Mouse (Mus musculus) cerebellum, adult 2 months (tissue): ENCODE measurements around the gene Aqp12. TPM values are rescaled to one million over a fixed set of nuclear protein-coding genes. Genes with fewer than 3 reads are reported as not detected.

Experiments
- DNase-seq, 2 experiments: peaks; one replicate each; pipeline ENCODE4 v3.0.0; 2021
- H3K27ac ChIP-seq: fragments of 200-500 bp; 2 replicates; pipeline ENCODE4 v1.5.1; 2012; ENCODE audit warnings: low read length, control low read depth, inconsistent platforms; ENCODE audit not compliant: insufficient read depth
- H3K27me3 ChIP-seq: fragments of 200-500 bp; 2 replicates; pipeline ENCODE4 v1.6.1; 2012; ENCODE audit warnings: inconsistent platforms, mild to moderate bottlenecking, low read length, moderate library complexity; ENCODE audit not compliant: control insufficient read depth, insufficient read depth
- H3K4me1 ChIP-seq: fragments of 200-500 bp; 2 replicates; pipeline ENCODE4 v1.6.1; 2011; ENCODE audit warnings: low read length; ENCODE audit not compliant: control insufficient read depth, insufficient read depth
- H3K4me3 ChIP-seq: fragments of 200-500 bp; replicated peaks from 2 replicates; pipeline ENCODE3; 2011; ENCODE audit warnings: mild to moderate bottlenecking, low read depth, low read length, control low read depth; ENCODE audit not compliant: insufficient read depth
- CTCF ChIP-seq: fragments of 200-500 bp; IDR thresholded peaks from 2 replicates; pipeline ENCODE4 v1.5.1; 2011; ENCODE audit warnings: low read depth, mild to moderate bottlenecking, control low read depth, low read length, moderate library complexity, borderline replicate concordance; ENCODE audit not compliant: insufficient read depth
- POLR2A ChIP-seq: fragments of 200-500 bp; IDR thresholded peaks from 2 replicates; pipeline ENCODE4 v1.6.1; 2011; ENCODE audit warnings: low read length, control low read depth, borderline replicate concordance; ENCODE audit not compliant: insufficient read depth
- WGBS: fragments of 180-500 bp; shearing (Covaris S2); methylation state at CpG from one replicate; pipeline ENCODE4 v1.1.7; 2018; 5-methylcytosine and 5-hydroxymethylcytosine counted together
- polyA plus RNA-seq: library from polyadenylated mRNA; depleted of rRNA; stranded (reverse); fragments of >200 nt; gene quantifications from 2 replicates; pipeline ENCODE4 v1.2.3, GENCODE M21; 2012; rRNA removed

The Aqp12 gene
- polyA plus RNA-seq, 1 experiment: not detected

- Histone ChIP-seq H3K27ac (no peak overlapping the region), H3K27me3 (no peaks in the 10 kb centered on the region), H3K4me3 (no peak overlapping the region), H3K4me1 (peaks cover 40% of the 10 kb centered on the region)
- peak; percentile 71 to 86 for DNase-seq
- 11% methylated on average over 3 of the region's 3 CpGs for WGBS
- TF ChIP-seq POLR2A (no peak), CTCF (no peak)
Measured at GRCm38 (mm10) chr1:93050071-93050470, 43.9 kb downstream of the Aqp12 start.

DNA sequence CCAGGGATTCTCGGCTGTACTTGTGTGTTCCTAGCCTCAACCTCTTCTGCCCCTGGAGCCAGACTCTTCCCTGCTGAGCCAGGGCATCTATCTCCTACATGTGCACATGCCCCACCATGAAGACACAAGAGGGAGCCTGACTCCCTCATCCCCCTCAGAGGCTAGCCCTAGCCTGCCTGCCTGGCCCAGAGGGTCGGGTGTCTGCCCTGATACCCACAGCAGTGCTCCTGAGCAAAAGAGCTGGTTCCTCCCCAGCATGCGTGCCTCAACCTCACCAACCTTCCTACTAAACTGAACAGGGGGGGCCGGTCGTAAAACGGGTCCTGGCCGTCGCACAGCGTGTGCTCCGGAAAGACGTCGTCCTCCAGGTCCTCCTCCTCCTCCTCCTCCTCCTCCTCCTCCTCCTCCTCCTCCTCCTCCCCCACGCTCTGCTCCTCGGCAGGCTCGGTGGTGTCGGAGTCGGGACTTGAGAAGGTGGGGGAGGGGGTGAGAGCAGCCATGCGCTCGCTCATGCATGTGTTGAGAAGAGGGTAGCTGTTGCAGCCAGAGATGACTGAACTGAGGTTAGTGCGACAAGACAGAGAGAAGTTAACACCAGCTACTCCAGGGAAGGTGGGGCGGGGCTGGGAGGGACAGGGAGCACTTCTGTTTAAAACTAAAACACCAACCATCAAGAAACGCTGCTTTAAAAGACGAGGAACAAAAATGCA lies 45.1 kb downstream of the Aqp12 start:
- Histone ChIP-seq H3K4me1 (peaks cover 40% of the 10 kb centered on the region), H3K27ac (no peak overlapping the region), H3K4me3 (no peak overlapping the region), H3K27me3 (no peaks in the 10 kb centered on the region)
- DNase-seq: no peak
- no peak for TF ChIP-seq CTCF
- TF ChIP-seq POLR2A: no peak
- 66% methylated on average over 22 of the region's 23 CpGs for WGBS

Other genes starting within 250 kb of the Aqp12 start
- 59.2 and 62.5 TPM in 2 replicates for gene Gpc1, start 174.7 kb upstream of the Aqp12 start, polyA plus RNA-seq
- 0.35 and 0.46 TPM in 2 replicates for gene Ankmy1, start 103.4 kb upstream of the Aqp12 start, polyA plus RNA-seq
- gene Dusp28, start 99.4 kb upstream of the Aqp12 start, polyA plus RNA-seq: 49.6 and 49.7 TPM in 2 replicates
- 43.6 and 44.7 TPM in 2 replicates for gene Rnpepl1, start 95.6 kb upstream of the Aqp12 start, polyA plus RNA-seq
- gene Capn10, start 72.0 kb upstream of the Aqp12 start, polyA plus RNA-seq: 44.5 and 45.5 TPM in 2 replicates
- 0.21 and 0.36 TPM in 2 replicates for gene Gpr35, start 55.5 kb upstream of the Aqp12 start, polyA plus RNA-seq
- 290 and 291 TPM in 2 replicates for gene Kif1a, start 95.6 kb downstream of the Aqp12 start, polyA plus RNA-seq
- gene Agxt, start 128.9 kb downstream of the Aqp12 start, polyA plus RNA-seq: not detected in 2 replicates
- 0.10 TPM in 1 of 2 replicates, not detected in the other for gene 2310007B03Rik, start 154.6 kb downstream of the Aqp12 start, polyA plus RNA-seq
- gene Crocc2, start 162.4 kb downstream of the Aqp12 start, polyA plus RNA-seq: 0.28 and 0.54 TPM in 2 replicates
- gene Sned1, start 229.5 kb downstream of the Aqp12 start, polyA plus RNA-seq: 18.5 and 20.6 TPM in 2 replicates